Mouse (Mus musculus) lung, postnatal 14 days (tissue): ENCODE results near the gene Cipc.

Source experiments
- DNase-seq: peaks from one replicate; pipeline ENCODE4 v3.0.0; 2021

The Cipc gene

GRCm38 (mm10) chr12:86946862-86947574 is at the start of gene Cipc:
Cipc (plus strand) TSS chr12:86947043.
- peak; percentile 97 for DNase-seq

GRCm38 (mm10) chr12:86897769-86898273 is 49.0 kb upstream of the Cipc start:
- no peak for DNase-seq

DNA sequence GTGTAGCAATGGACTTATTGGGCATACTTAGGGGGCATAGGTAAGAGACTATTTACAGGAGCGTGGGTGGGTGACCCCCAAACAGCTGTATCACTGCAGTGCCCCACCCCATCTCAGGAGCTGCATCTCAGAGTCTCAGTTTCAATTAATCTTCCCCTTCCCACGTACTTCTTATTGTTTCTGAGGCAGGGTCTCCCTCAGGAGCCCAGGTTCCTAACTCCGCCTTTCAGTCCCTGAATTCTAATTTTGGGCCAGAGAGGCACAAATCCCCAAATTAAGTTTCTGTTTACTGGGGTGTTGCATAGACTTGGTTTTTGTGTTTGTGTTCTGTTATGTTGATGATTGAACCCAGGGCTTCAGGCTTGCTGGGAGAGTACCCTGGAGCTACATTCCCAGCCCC is 48.4 kb upstream of the Cipc start:
- no peak for DNase-seq

DNA sequence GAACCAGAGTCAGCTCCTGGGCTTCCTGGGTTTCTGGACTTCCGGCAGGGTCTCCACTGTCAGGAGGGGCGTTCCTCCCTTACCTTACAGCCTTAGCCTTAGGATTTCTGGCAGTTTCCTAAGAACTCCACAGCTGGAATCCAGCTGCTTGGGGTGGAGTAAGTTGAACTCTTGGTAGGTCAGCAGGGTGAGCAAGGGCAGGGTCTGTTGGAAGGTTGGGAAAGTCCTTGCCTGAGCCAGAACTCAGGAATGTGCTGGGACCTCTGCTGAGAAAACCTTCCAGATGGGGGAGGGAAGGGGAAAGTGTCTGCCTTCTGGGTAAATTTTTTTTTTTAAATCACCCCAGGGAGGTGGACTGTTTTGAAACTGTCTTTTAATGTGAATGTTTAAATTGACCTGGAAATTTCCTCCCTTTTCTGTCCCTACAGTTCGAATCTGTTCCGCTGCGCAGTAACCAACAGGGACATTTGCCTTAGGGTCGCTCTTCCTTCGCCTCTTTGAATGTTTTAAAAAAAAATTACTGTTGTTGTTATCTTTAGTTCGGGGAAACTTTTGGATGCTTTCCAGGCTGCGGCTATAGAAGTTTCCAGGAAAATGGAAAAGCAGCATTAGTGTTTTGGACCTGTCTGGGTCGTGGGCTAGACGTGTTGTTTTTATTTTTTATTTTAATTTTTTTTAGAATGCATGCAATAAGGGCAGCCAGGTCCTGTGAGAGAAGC is 47.2 kb upstream of the Cipc start:
- peak; percentile 50 for DNase-seq

GRCm38 (mm10) chr12:86903828-86904806 is 42.7 kb upstream of the Cipc start:
- no peak for DNase-seq

DNA sequence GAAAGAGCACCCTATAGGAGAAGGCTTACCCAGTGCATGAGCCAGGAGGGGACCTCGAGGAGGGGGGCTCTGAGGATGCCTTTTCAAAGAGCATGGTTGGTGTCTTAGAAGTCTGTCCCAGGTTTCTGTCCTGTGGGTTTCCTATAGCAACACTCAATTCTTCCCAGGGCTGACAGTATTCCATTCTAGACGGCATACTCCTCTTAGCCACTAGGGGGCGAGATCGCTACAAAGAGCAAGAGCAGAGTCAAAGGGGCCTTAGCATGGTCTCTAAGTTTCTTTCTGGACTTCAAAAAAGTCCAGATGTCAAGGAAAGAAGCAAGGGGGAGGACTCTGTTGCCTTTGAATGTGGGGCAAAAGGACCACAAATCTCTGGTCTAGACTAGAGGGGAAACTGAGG is 41.6 kb upstream of the Cipc start:
- DNase-seq: peak; percentile 75

GRCm38 (mm10) chr12:86905876-86906275 is 41.0 kb upstream of the Cipc start:
- DNase-seq: no peak

- peak; percentile 92 for DNase-seq
These were observed 40.4 kb upstream of the Cipc start for GRCm38 (mm10) chr12:86906395-86906794.

DNA sequence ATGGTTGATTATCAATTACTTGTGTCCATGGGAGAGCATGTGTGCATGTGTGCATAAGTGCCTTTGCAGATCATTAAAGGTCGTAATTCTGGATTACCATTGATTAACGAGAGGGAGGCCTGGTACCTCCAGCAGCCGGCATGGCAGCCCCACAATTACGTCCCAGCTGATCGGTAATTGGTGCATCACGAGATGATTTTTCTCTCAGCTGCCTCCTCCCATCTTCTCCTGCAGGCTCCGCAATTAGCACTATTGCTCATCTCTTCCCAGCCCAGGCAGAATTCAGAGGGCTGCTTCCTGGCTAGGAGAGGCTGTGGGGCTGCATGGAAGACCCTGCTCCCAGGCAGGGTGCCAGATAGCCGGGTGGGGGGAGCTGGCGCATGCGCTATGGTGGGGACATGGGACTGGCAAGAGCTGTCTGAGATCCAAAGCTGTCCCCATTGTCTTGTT is 35.3 kb upstream of the Cipc start:
- no peak for DNase-seq

GRCm38 (mm10) chr12:86912335-86913093 is 34.3 kb upstream of the Cipc start:
- no peak for DNase-seq

DNA sequence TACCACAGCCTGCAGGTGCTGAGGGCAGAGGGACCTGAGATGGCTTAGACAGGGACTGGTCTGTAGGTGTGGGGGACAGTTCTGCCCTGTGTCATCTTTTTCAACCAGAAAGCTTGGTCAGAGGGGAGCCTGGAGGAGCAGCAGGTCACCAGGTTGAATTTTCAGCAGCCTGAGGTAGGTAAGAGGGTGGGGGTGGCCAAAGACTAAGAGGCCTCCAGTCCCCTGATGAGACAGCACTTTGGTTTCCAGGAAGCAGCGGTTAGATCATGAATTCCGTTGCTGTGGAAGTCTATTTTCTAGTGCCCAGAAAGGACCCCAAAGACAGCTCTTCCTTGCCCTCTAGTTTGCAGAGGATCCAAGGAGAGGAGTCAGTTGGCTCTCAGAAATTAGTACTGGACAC is 32.5 kb upstream of the Cipc start:
- DNase-seq: no peak

DNA sequence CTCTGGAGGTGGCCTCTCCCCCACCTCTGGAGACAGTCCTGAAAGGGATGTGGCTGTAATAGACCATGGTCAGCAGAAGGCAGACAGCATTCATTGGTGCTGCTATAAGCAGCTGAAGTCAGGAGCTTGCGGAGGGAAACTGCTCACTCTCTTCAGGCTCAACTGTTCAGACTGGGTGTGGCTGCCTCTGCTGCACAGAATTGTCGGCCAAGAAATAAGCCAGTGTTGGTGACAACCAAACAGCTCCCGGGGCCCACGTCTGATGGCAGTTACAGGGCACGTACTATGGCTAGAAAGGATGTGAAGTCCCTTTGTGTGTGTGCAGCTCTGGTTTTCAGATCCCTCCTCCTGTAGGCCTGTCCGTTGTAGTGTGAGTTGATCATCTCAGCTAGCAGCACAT is 32.1 kb upstream of the Cipc start:
- DNase-seq: no peak

GRCm38 (mm10) chr12:86915617-86916016 is 31.2 kb upstream of the Cipc start:
- DNase-seq: no peak

- DNase-seq: no peak
These were observed 29.9 kb upstream of the Cipc start for GRCm38 (mm10) chr12:86916796-86917573.

- no peak for DNase-seq
These were observed 28.4 kb upstream of the Cipc start for GRCm38 (mm10) chr12:86918361-86918967.

GRCm38 (mm10) chr12:86918983-86919722 is 27.7 kb upstream of the Cipc start:
- no peak for DNase-seq

- DNase-seq: peak; percentile 89
These were observed 23.0 kb upstream of the Cipc start for GRCm38 (mm10) chr12:86923837-86924236.

DNA sequence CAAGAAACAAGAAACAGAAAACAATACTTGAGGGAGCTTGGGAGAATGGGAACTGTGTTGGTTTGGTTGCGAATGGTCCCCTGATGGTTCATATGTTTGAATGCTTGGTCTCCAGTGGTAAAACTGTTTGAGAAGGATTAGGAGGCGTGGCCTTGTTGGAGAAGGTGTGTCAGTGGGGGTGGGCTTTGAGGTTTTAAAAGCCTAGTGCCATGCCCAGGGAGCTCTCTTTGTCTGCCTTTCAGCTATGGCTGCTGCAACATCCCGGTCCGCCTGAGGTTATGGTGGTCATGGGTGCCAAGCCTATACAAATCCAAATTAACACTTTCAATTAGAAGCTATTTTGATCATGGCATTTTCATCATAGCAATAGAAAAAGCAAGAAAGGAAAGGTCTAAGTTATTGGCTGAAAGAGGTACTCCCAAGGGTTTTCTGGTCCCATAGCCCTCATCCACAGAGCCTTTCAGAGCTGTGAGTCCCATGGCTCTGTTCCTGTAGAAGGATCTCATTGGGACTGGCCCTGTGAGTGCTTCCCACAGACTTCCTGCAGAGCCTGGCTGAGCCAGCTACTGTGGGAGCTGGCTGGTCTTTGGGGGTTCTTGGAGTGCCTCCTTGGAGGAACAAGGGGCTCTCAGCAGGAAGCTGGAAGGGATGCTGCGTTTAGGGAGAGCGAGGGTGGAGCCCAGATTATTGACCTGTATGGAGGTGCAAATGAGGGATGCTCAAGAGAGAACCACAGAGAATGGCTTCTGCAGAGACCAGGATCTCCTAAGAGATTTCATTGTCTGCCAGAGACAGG is 15.7 kb upstream of the Cipc start:
- no peak for DNase-seq

DNA sequence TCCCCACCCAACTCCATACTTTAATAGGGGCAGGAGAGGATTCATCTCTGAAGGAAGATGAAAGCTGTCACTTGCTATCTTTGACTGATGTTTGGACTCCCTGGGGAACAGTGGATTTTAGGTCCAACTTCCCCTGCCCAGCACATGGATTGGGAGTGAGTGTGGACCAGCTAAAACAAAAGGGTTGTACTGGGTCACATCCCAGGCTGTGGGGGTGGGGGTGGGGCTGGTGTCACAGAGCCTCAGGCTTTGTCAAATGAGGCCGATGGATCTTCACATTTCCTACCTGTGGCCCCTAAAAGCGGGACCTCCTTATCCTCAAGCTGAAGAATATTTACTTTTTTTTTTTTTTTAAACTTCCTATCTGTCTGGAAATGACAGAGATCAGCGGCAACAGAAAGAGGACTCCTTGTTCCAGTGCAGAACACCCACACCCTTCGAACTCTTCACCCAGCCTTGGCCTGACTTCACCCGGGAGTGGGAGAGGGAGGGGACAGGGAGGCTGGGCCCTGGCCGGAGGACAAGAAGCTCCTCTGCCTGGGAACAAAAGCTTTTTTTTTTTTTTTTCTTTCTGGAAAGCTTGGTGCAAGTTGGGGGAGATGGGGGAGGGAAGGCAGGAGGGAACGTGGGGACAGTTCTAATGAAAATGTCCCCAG is 14.8 kb upstream of the Cipc start:
- DNase-seq: peak; percentile 84
